Mouse (Mus musculus) embryonic facial prominence, embryonic 13.5 days (tissue): ENCODE measurements around the gene Uba52. TPM values are rescaled to one million over a fixed set of nuclear protein-coding genes. Genes with fewer than 3 reads are reported as not detected.

Experiments used
- ATAC-seq: fragments of 200-750 bp; cut with Nextera tagmentation; 2 replicates; pipeline ENCODE4 v1.8.0; 2017; ENCODE audit warnings: low read depth; ENCODE audit not compliant: insufficient number of reproducible peaks, insufficient read depth, low FRiP score, low TSS enrichment
- H3K27ac ChIP-seq: fragments of 300-500 bp; sonication (generic); 2 replicates; pipeline ENCODE4 v1.5.1; 2015; ENCODE audit warnings: moderate library complexity, mild to moderate bottlenecking, inconsistent platforms
- H3K27me3 ChIP-seq: fragments of 300-500 bp; sonication (generic); 2 replicates; pipeline ENCODE4 v1.6.1; 2015; ENCODE audit warnings: mild to moderate bottlenecking, inconsistent platforms
- H3K36me3 ChIP-seq: fragments of 300-500 bp; sonication (generic); 2 replicates; pipeline ENCODE4 v1.6.1; 2015; ENCODE audit warnings: mild to moderate bottlenecking, inconsistent platforms
- H3K4me1 ChIP-seq: fragments of 300-500 bp; sonication (generic); 2 replicates; pipeline ENCODE4 v1.6.1; 2015; ENCODE audit warnings: inconsistent platforms
- H3K4me2 ChIP-seq: fragments of 300-500 bp; sonication (generic); 2 replicates; pipeline ENCODE4 v1.6.1; 2015; ENCODE audit warnings: moderate library complexity, mild to moderate bottlenecking, inconsistent platforms
- H3K4me3 ChIP-seq: fragments of 300-500 bp; sonication (generic); 2 replicates; pipeline ENCODE4 v1.5.1; 2015; ENCODE audit warnings: mild to moderate bottlenecking, inconsistent platforms
- H3K9ac ChIP-seq: fragments of 300-500 bp; sonication (generic); 2 replicates; pipeline ENCODE4 v1.6.1; 2015; ENCODE audit warnings: mild to moderate bottlenecking, inconsistent platforms
- H3K9me3 ChIP-seq: fragments of 300-500 bp; sonication (generic); 2 replicates; pipeline ENCODE4 v1.6.1; 2016; ENCODE audit warnings: inconsistent platforms
- WGBS: fragments of 180-500 bp; shearing (Covaris S2); methylation state at CpG from one replicate; pipeline ENCODE4 v1.1.7; 2015; ENCODE audit warnings: mixed read lengths; 5-methylcytosine and 5-hydroxymethylcytosine counted together
- polyA plus RNA-seq: library from polyadenylated mRNA; unstranded; fragments of >200 nt; fragmentation: Nextera tagmentation; extraction: Ambion mirVana; gene quantifications from 2 replicates; pipeline ENCODE4 v1.2.1, GENCODE M21; 2015

Gene Uba52
- polyA plus RNA-seq, 1 experiment from 2014 or later: 1,032 TPM

DNA sequence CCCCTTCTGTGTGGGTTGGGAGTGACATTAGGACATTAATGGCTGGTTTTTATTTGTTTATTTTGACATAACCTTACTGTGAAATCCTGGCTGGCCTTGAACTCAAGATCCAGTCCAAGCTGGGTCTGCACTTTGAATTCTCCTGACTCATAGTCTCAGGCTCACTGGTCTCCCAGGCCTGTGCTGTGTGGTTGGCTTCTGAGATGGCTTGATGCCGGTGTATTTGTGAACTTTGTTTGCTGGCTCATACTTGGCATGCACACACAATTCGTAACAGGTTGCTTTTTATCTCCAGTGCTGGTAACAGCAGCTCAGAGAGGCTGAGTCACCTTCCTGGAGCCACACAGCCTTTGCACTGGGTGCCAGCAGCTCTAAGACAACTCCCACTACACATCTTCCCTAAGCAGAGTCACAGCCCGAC is 19.1 kb upstream of the Uba52 start:
- Histone ChIP-seq H3K4me2 (no peak overlapping the region), H3K9ac (no peak overlapping the region), H3K27me3 (no peaks in the 10 kb centered on the region), H3K27ac (no peak overlapping the region), H3K9me3 (no peaks in the 10 kb centered on the region), H3K36me3 (peaks cover 56% of the 10 kb centered on the region), H3K4me1 (peaks cover 27% of the 10 kb centered on the region), H3K4me3 (no peak overlapping the region)
- no peak for ATAC-seq
- 94% methylated on average over 3 of the region's 3 CpGs for WGBS

DNA sequence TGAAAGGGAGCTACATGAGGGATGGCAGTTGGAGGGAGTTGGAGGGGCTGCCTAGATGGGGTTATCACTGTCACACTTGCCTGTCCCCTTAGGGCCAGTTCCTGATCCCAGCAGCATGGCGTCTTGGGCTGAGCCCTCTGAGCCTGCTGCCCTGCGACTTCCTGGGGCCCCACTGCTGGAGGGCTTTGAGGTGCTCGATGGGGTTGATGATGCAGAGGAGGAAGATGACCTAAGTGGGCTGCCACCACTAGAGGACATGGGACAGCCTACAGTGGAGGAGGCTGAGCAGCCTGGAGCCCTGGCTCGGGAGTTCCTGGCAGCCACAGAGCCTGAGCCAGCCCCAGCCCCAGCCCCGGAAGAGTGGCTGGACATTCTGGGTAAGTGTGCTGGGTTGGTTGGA is 18.7 kb upstream of the Uba52 start:
- WGBS: 83% methylated on average over 5 of the region's 5 CpGs

DNA sequence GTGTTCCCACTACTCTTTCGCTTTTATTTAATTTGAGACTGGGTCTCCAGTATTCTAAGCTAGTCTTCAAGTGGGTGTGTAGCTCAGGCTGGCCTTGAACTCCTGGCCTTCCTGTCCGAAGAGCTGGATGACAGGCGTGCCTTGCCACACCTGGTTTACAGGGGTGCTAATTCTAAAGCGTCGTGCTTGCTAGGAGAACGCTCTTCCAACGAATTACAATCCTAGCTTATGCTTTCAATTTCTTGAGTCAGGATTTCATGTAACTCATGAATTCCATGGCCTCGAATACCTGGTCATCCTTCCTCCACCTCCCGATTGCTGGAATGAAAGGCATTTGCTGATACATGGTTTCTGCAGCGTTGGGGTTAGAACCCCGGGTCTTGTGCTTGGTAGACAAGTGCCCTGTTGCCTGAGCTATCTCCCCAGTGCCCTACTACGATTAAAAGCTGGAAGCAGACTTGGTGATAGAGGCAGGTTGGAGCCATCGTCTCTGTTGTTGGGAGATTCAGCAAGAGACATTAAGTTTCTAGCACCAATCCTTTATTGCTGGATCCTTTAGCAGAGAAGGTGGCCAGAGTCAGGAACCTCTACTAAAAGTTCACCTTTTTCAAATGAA is 17.7 kb upstream of the Uba52 start:
- 31% methylated on average over 13 of the region's 13 CpGs for WGBS
- H3K4me2 ChIP-seq: peak overlapping the region; percentile 65
- peak overlapping the region; percentile 95 for H3K9ac ChIP-seq
- H3K36me3 ChIP-seq: peaks cover 42% of the 10 kb centered on the region
- peak overlapping the region; percentile 84 for H3K27ac ChIP-seq
- ATAC-seq: no peak
- H3K27me3 ChIP-seq: no peaks in the 10 kb centered on the region
- H3K4me1 ChIP-seq: peaks cover 30% of the 10 kb centered on the region
- H3K9me3 ChIP-seq: no peaks in the 10 kb centered on the region
- H3K4me3 ChIP-seq: peak overlapping the region; percentile 62

More for the DNA sequence above, 18.7 kb upstream of the Uba52 start:
- Histone ChIP-seq H3K4me1 (peaks cover 27% of the 10 kb centered on the region), H3K36me3 (peaks cover 52% of the 10 kb centered on the region), H3K4me3 (0 out of 2 replicates have a peak overlapping the region, but pooled peaks have one; percentile 6), H3K9ac (peak overlapping the region; percentile 44; the same call in 1 of the 2 replicates), H3K27me3 (no peaks in the 10 kb centered on the region), H3K9me3 (no peaks in the 10 kb centered on the region), H3K27ac (no peak overlapping the region), H3K4me2 (peak overlapping the region; percentile 11; the same call in 1 of the 2 replicates)
- no peak for ATAC-seq

DNA sequence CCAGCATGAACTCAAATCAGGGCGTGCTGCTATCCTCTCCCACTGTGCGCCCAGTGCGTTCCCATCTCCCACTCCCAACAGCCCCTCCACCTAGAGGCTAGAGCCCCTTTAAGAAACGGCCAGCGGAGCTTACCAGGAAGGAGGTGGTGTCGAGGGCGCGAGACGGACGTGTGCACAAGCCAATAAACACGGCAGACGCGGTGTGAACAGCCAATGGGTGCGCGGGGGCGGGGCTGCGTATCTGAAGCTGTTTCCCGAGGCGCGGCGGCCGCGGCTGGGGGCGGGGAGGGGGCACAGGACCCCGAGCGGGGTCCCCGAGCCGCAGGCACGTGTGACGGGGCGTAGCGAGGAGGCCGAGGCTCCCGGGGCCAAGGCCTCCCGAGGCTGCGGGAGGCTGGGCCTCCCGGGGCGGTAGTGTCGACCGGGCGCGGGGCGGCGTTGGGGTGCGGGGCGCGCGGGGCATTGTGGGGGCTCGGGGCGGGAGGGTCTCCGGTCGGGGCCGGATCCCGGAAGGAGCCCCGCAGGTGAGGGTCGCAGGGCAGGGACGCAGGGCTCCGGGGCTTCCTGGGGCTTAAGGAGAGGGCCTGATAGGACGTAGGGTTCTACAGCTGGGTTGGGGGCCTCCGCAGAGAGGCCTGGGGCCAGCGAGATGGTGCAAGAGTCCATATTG is 17.0 kb upstream of the Uba52 start, which contains the start of the genes Fkbp8 and Kxd1:
Gene Fkbp8 (plus strand): TSS at position 213 of the 670 bp plus-strand sequence.
Gene Kxd1 (minus strand): TSS at position 445 of the 670 bp plus-strand sequence.
- Histone ChIP-seq H3K4me3 (peak within 1 kb of the TSS; percentile 62), H3K4me1 (peaks cover 31% of the 10 kb centered on the region), H3K4me2 (peak within 1 kb of the TSS; percentile 65), H3K9ac (peak within 1 kb of the TSS; percentile 95), H3K36me3 (peaks cover 35% of the 10 kb centered on the region), H3K27ac (peak within 1 kb of the TSS; percentile 84), H3K9me3 (no peaks in the 10 kb centered on the region), H3K27me3 (no peaks in the 10 kb centered on the region)
- ATAC-seq: peak; percentile 92
- under 1% methylated on average over 61 of the region's 61 CpGs for WGBS

DNA sequence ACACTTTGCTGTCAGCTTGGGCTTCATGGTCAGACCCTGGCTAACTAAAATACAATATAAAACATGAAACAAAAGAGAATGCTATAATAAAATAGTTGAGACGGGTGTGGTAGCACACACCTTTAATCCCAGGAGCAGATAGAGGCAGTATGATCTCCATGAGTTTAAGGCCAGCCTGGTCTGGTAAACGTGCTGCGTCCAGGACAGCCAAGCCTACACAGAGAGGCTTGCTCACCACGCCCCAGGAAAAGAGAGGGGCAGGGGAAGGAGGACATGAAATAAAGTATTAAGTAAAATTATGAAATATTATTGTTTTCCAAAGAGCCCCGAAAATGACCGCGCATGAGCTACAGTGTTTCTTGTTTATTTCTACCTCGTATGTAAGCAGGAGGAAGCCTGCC is 16.5 kb upstream of the Uba52 start:
- Histone ChIP-seq H3K27me3 (no peaks in the 10 kb centered on the region), H3K4me3 (peak overlapping the region; percentile 62), H3K4me2 (peak overlapping the region; percentile 65), H3K36me3 (peaks cover 30% of the 10 kb centered on the region), H3K27ac (peak overlapping the region; percentile 84), H3K4me1 (peaks cover 35% of the 10 kb centered on the region), H3K9me3 (no peaks in the 10 kb centered on the region), H3K9ac (peak overlapping the region; percentile 95)
- 2% methylated on average over 8 of the region's 8 CpGs for WGBS
- ATAC-seq: no peak

DNA sequence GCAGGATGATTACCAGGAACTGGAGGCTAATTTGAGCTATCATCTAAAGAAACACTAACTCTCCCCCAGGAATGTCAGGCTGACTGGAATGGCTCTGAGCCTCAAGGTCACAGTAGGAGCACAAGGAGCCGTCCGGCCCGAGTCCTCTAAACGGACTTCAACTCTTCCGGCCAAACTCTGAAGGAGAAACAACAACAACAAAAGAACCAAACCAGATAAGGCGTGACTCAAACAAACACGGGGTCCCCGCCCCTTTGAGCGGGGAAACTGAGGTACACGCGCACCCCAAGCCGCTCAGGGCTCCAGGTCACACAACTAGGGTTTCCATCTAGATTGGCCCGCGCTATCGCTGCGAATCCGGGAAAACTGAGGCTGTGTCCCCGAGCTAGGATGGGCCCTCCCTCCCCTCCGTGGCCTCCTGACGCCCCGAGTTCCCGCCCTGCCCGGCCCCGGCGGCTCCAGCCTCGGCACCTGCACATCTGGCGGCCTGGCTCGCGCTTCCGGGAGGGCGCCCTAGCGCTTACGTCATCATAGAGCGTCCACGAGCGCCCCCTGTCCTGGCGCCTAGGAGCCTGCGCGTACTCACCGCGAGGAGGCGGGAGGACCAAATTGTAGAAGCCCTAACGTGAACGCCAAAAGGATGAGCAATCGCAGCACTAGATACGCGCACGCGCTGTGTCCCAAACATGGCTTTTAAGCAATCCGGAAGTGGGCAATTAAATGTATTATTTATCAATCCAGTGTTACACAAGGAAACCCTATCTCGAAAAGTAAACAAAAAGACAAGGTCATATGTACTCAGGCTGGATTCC is 12.2 kb upstream of the Uba52 start:
- Histone ChIP-seq H3K36me3 (peaks cover 13% of the 10 kb centered on the region; the same call in 1 of the 2 replicates), H3K27ac (peak overlapping the region; percentile 86), H3K4me3 (peak overlapping the region; percentile 81), H3K4me2 (peak overlapping the region; percentile 77), H3K4me1 (peaks cover 22% of the 10 kb centered on the region), H3K9ac (peak overlapping the region; percentile 85), H3K27me3 (no peaks in the 10 kb centered on the region), H3K9me3 (no peaks in the 10 kb centered on the region)
- ATAC-seq: peak; percentile 84
- under 1% methylated on average over 51 of the region's 51 CpGs for WGBS

DNA sequence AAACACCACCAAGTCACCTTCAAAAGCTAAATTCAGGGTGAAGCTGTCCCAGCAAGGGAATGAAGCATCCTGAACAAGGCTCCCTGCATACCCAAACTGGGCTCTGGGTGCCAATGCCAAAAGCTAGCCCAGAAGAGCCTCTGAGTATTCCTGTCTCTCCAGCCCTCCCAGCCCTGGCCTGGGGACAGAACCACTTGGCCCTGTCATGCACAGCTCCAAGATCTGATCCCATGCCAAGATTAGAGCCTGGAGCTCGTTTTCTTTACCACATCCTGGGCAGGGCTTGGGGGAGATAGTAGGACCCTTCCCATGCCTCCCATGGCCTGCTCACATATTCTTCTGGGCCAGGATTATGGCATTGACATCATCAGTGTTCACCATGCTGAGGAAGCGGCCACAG is 9.0 kb upstream of the Uba52 start:
- H3K9ac ChIP-seq: no peak overlapping the region
- H3K27me3 ChIP-seq: no peaks in the 10 kb centered on the region
- no peak overlapping the region for H3K27ac ChIP-seq
- WGBS: 71% methylated on average over 2 of the region's 2 CpGs
- no peak overlapping the region for H3K4me3 ChIP-seq
- H3K36me3 ChIP-seq: peaks cover 28% of the 10 kb centered on the region
- no peaks in the 10 kb centered on the region for H3K9me3 ChIP-seq
- peaks cover 12% of the 10 kb centered on the region for H3K4me1 ChIP-seq
- no peak for ATAC-seq
- no peak overlapping the region for H3K4me2 ChIP-seq

DNA sequence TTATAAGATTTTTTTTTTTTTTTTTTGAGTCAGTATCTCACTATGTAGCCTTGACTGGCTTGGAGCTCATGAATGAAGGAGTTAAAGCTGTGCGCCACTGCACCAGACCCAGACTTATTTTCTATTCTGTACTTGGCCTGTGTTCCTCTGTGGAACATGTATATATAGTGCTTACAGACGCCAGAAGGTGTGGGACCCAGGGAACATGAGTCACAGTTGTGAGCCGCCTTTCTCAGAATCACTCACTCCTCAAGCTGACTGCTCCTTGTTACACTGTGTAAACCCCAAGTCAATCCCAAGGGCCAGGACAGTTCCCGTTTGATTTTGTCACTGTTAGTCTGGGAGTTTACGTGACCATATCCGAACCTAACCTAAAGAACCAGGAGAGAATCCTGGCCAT is 8.4 kb upstream of the Uba52 start:
- H3K27ac ChIP-seq: no peak overlapping the region
- H3K36me3 ChIP-seq: peaks cover 33% of the 10 kb centered on the region
- WGBS: 90% methylated on average over 6 of the region's 6 CpGs
- no peak overlapping the region for H3K4me2 ChIP-seq
- ATAC-seq: no peak
- no peak overlapping the region for H3K9ac ChIP-seq
- no peaks in the 10 kb centered on the region for H3K27me3 ChIP-seq
- H3K4me3 ChIP-seq: no peak overlapping the region
- H3K4me1 ChIP-seq: peaks cover 12% of the 10 kb centered on the region
- H3K9me3 ChIP-seq: no peaks in the 10 kb centered on the region

DNA sequence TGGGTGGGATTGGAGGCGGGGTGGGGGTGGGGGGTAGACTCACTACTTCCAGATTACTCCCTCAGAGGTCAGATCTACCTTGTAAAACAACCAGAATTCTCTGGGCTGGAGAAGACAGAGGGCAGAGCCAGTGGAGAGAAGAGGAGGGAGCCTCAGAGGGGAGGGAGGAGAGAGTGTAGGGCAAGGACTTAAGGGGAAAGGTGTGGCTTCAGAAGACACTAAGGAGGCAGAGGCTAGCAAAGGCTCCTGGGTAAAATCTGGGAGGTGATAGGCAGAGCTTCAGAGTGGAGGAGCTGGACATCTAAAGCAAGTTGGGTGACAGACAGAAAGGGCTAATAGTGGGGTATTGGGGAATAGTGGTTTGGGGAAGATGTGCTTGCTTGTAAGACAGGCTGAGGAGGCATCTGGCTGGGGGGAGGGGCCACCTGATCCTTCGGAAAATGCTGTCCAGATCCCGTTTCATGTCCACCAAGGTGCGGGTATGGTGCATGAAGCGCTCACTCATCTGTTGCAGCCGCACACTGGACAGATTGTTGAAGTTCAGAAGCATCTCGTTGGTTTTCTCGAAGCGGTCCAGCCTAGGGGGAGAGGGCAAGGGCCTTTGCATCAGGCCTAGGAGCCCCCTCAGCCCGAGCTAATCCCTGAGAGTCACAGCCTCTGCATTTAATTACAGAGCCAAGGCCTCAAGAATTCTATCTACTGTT is 7.5 kb upstream of the Uba52 start:
- 56% methylated on average over 10 of the region's 10 CpGs for WGBS
- Histone ChIP-seq H3K27ac (peak overlapping the region; percentile 33; the same call in 1 of the 2 replicates), H3K9me3 (no peaks in the 10 kb centered on the region), H3K4me3 (no peak overlapping the region), H3K27me3 (no peaks in the 10 kb centered on the region), H3K4me2 (no peak overlapping the region), H3K4me1 (peaks cover 8% of the 10 kb centered on the region), H3K36me3 (peaks cover 41% of the 10 kb centered on the region), H3K9ac (no peak overlapping the region)
- no peak for ATAC-seq

DNA sequence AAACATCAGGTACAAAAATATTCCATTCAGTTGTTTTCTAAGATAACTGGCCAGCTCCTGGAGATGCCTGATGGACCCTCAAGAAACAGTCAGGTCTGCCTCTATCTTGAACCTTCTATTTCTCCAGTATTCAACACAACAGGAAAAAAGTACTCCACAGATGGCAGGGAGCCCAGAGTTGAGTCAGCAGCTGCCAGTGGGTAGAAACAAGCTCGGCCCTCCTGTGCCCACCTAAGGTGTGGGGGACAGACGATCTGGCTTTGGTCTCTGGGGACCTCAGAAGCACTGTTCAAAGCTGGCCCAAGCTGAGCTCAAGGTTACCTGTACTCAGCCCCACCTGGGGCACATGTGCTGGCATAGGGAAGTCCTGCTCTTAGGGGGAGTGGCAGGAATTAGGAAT is 2.8 kb upstream of the Uba52 start:
- Histone ChIP-seq H3K9ac (0 out of 2 replicates have a peak overlapping the region, but pooled peaks have one; percentile 40), H3K9me3 (no peaks in the 10 kb centered on the region), H3K27ac (no peak overlapping the region), H3K4me3 (no peak overlapping the region), H3K4me2 (no peak overlapping the region), H3K4me1 (peaks cover 18% of the 10 kb centered on the region), H3K27me3 (no peaks in the 10 kb centered on the region), H3K36me3 (peaks cover 53% of the 10 kb centered on the region)
- ATAC-seq: no peak
- WGBS: 69% methylated on average over 2 of the region's 2 CpGs
